Mouse (Mus musculus) erythroblast, embryonic 14.5 days (primary cell): ENCODE data around the gene Tulp4. TPM values are rescaled to one million over a fixed set of nuclear protein-coding genes. Genes with fewer than 3 reads are reported as not detected.
"Not testable (repeated sequence)": the region's sequence is repeated elsewhere in the genome, so short reads cannot be mapped to it uniquely, and the experiment has no call there.

ENCODE experiments used
- H3K27me3 ChIP-seq: 2 replicates; pipeline ENCODE4 v1.6.1; 2012; ENCODE audit warnings: inconsistent platforms; ENCODE audit not compliant: control insufficient read depth
- H3K36me3 ChIP-seq: 2 replicates; pipeline ENCODE4 v1.6.1; 2012; ENCODE audit warnings: mild to moderate bottlenecking, inconsistent platforms; ENCODE audit not compliant: control insufficient read depth
- H3K4me1 ChIP-seq: 2 replicates; pipeline ENCODE4 v1.6.1; 2012; ENCODE audit warnings: inconsistent platforms; ENCODE audit not compliant: control insufficient read depth
- H3K4me3 ChIP-seq: replicated peaks from 2 replicates; pipeline ENCODE3; 2012; ENCODE audit warnings: moderate library complexity, mild to moderate bottlenecking, inconsistent platforms
- H3K9me3 ChIP-seq: 2 replicates; pipeline ENCODE4 v1.6.1; 2012; ENCODE audit warnings: low read length, inconsistent platforms, mixed read lengths; ENCODE audit not compliant: control insufficient read depth
- polyA plus RNA-seq: library from polyadenylated mRNA; stranded (reverse); fragments of >175 nt; gene quantifications from 2 replicates; pipeline ENCODE4 v1.2.3, GENCODE M21; 2012

Gene Tulp4
- polyA plus RNA-seq, 1 experiment = 3.0 TPM

- not testable (repeated sequence) for H3K36me3 ChIP-seq, H3K9me3 ChIP-seq, H3K27me3 ChIP-seq, H3K4me1 ChIP-seq, H3K4me3 ChIP-seq
Observed at GRCm38 (mm10) chr17:6289045-6289444, 182.8 kb downstream of the Tulp4 start.

DNA sequence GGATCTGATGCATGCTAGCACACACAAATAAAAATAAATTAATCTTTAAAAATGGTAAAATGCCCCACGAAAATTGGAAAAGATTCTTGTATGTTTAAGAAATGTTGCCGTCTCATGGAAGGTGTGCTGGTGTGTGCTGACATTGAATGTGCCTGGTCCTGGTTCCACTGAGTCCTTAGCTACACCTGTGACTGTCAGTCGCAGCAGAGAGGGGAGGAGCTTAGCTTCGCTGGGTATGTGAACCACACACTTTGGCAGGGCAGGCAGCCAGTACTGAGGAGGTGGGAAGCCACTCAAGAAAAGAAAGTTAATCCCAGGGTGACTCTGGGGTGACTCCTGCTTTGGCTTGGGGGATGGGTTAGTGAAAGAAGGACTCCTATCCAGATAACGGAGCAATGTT lies 187.6 kb downstream of the Tulp4 start:
- H3K4me3 ChIP-seq, H3K4me1 ChIP-seq, H3K9me3 ChIP-seq, H3K27me3 ChIP-seq, H3K36me3 ChIP-seq: not testable (repeated sequence)

- not testable (repeated sequence) for H3K9me3 ChIP-seq, H3K36me3 ChIP-seq, H3K27me3 ChIP-seq, H3K4me1 ChIP-seq, H3K4me3 ChIP-seq
Observed at GRCm38 (mm10) chr17:6297060-6297795, 191.0 kb downstream of the Tulp4 start.

DNA sequence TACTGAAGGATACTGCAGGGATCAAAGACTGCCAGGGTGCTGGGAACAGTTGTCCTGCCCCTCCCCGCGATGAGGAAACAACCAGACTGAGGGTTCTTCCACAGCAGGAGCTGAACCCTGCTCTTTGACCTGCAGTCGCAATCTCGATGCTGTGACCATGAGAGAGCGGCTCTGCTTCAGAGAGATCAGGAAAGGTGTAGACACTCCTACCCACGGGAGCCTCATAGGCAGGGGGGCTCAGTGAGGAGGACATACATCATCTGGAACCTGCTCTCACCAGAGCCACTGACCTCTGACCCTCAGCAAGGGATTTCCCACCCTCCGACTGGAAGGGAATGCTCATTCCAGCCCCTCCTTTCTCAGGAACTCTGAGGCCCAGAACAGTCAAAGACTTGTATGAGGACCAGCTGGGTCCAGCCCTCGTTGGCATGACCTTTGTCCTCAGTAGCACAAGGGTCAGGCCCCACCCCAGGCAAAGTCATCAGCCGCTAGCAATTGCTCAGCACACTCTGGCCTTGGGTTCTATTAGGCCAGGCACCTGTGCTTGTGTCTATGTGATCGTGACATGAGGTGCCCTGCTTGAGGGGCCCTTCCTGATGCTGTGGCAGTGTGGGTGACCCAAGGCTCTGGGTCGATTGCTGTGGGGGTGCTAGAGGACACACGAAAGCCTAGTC lies 194.1 kb downstream of the Tulp4 start:
- H3K4me1 ChIP-seq, H3K36me3 ChIP-seq, H3K9me3 ChIP-seq, H3K27me3 ChIP-seq, H3K4me3 ChIP-seq: not testable (repeated sequence)

Other genes with a start within 250 kb of the Tulp4 start
- 0.02 TPM in 1 of 2 replicates, not detected in the other for gene Synj2, start 165.2 kb upstream of the Tulp4 start, polyA plus RNA-seq
- gene Serac1, start 26.7 kb upstream of the Tulp4 start, polyA plus RNA-seq = 0.03 and 0.14 TPM in 2 replicates
- 0.38 and 0.59 TPM in 2 replicates for gene Gtf2h5, start 26.7 kb upstream of the Tulp4 start, polyA plus RNA-seq
- 0.01 TPM in 1 of 2 replicates, not detected in the other for gene Tmem181a, start 150.4 kb downstream of the Tulp4 start, polyA plus RNA-seq
- gene Dynlt1a, start 211.1 kb downstream of the Tulp4 start, polyA plus RNA-seq = 0.07 and 0.13 TPM in 2 replicates